Mouse (Mus musculus): ENCODE results near the gene Slc23a2. TPM values are rescaled to one million over a fixed set of nuclear protein-coding genes. Genes with fewer than 3 reads are reported as not detected.

The Slc23a2 gene
- polyA plus RNA-seq, 1 experiment from 2014 or later, result 12.8 TPM

GRCm38 (mm10) chr2:132005445-132005844 lies 139.5 kb downstream of the Slc23a2 start:
- no peak overlapping the region for H3K9ac ChIP-seq
- ATAC-seq, result no peak
- H3K27me3 ChIP-seq (replicated peaks), result no peaks in the 10 kb centered on the region
- peaks cover 4% of the 10 kb centered on the region for H3K36me3 ChIP-seq
- 80% methylated on average over 4 of the region's 4 CpGs for WGBS
- H3K4me3 ChIP-seq (replicated peaks), result no peak overlapping the region
- no peak overlapping the region for H3K4me2 ChIP-seq (replicated peaks)
- no peak overlapping the region for H3K27ac ChIP-seq
- H3K9me3 ChIP-seq, result no peaks in the 10 kb centered on the region
- H3K4me1 ChIP-seq (replicated peaks), result peaks cover 5% of the 10 kb centered on the region; the same call in 1 of the 2 replicates

GRCm38 (mm10) chr2:132004495-132005136 lies 140.3 kb downstream of the Slc23a2 start:
- Histone ChIP-seq H3K9me3 (no peaks in the 10 kb centered on the region), H3K9ac (no peak overlapping the region), H3K4me1 (replicated peaks) (peaks cover 5% of the 10 kb centered on the region; the same call in 1 of the 2 replicates), H3K27ac (no peak overlapping the region), H3K4me2 (replicated peaks) (no peak overlapping the region), H3K27me3 (replicated peaks) (no peaks in the 10 kb centered on the region), H3K4me3 (replicated peaks) (no peak overlapping the region), H3K36me3 (peaks cover 4% of the 10 kb centered on the region)
- WGBS, result 71% methylated on average over 9 of the region's 9 CpGs
- no peak for ATAC-seq

GRCm38 (mm10) chr2:132003916-132004315 lies 141.0 kb downstream of the Slc23a2 start:
- Histone ChIP-seq H3K9ac (no peak overlapping the region), H3K4me3 (replicated peaks) (no peak overlapping the region), H3K9me3 (no peaks in the 10 kb centered on the region), H3K27me3 (replicated peaks) (no peaks in the 10 kb centered on the region), H3K4me2 (replicated peaks) (no peak overlapping the region), H3K4me1 (replicated peaks) (peaks cover 5% of the 10 kb centered on the region; the same call in 1 of the 2 replicates), H3K36me3 (no peaks in the 10 kb centered on the region; the same call in 1 of the 2 replicates), H3K27ac (no peak overlapping the region)
- no peak for ATAC-seq
- WGBS, result 74% methylated on average over 5 of the region's 5 CpGs

Other genes with a start within 250 kb of the Slc23a2 start
- gene Prnp, start 235.2 kb downstream of the Slc23a2 start, polyA plus RNA-seq (2015; fragmentation: Nextera tagmentation; extraction: Ambion mirVana), result 59.1 and 62.3 TPM in 2 replicates
- gene Prn, start 235.2 kb downstream of the Slc23a2 start, polyA plus RNA-seq (2015; fragmentation: Nextera tagmentation; extraction: Ambion mirVana), result 0.25 TPM in 1 of 2 replicates, not detected in the other
- 30.3 and 34.6 TPM in 2 replicates for gene Prnd, start 194.2 kb downstream of the Slc23a2 start, polyA plus RNA-seq (2015; fragmentation: Nextera tagmentation; extraction: Ambion mirVana)
- 7.6 and 8.0 TPM in 2 replicates for gene Rassf2, start 114.8 kb downstream of the Slc23a2 start, polyA plus RNA-seq (2015; fragmentation: Nextera tagmentation; extraction: Ambion mirVana)
- 42.5 and 43.3 TPM in 2 replicates for gene Tmem230, start 102.7 kb upstream of the Slc23a2 start, polyA plus RNA-seq (2015; fragmentation: Nextera tagmentation; extraction: Ambion mirVana)
- 247 and 259 TPM in 2 replicates for gene Pcna, start 108.2 kb upstream of the Slc23a2 start, polyA plus RNA-seq (2015; fragmentation: Nextera tagmentation; extraction: Ambion mirVana)
- 19.9 and 25.1 TPM in 2 replicates for gene Cds2, start 118.0 kb upstream of the Slc23a2 start, polyA plus RNA-seq (2015; fragmentation: Nextera tagmentation; extraction: Ambion mirVana)
- 0.21 and 0.34 TPM in 2 replicates for gene Prokr2, start 240.3 kb upstream of the Slc23a2 start, polyA plus RNA-seq (2015; fragmentation: Nextera tagmentation; extraction: Ambion mirVana)